Mouse (Mus musculus) CD4-positive naive resting alpha-beta T cell, adult 57 days (primary cell): Measurements from ENCODE around the gene Ifi206. TPM values are rescaled to one million over a fixed set of nuclear protein-coding genes. Genes with fewer than 3 reads are reported as not detected.

Experiments
- total RNA-seq: library from RNA; stranded (reverse); gene quantifications from one replicate; pipeline ENCODE4 v1.2.4, GENCODE M21; 2023

The Ifi206 gene
- 108 TPM for total RNA-seq

GRCm38 (mm10) chr1:173490812-173491480 is at the start of gene Ifi206:
Gene Ifi206 (minus strand): TSS chr1:173491041.

GRCm38 (mm10) chr1:173535791-173536190 is 45.0 kb upstream of the Ifi206 start, which contains the start of gene Ifi214:
Gene Ifi214 (minus strand): TSS chr1:173535957.

Other genes with a start within 250 kb of the Ifi206 start
- not detected for gene Olfr418, start 225.0 kb downstream of the Ifi206 start, total RNA-seq
- gene Mptx2, start 213.3 kb downstream of the Ifi206 start, total RNA-seq = not detected
- not detected for gene Ackr1, start 157.3 kb downstream of the Ifi206 start, total RNA-seq
- 46.2 TPM for gene Aim2, start 140.2 kb downstream of the Ifi206 start, total RNA-seq
- gene Cadm3, start 123.3 kb downstream of the Ifi206 start, total RNA-seq = 0.62 TPM
- gene Ifi214, start 44.9 kb upstream of the Ifi206 start, total RNA-seq = 28.9 TPM
- gene Ifi213, start 108.2 kb upstream of the Ifi206 start, total RNA-seq = 138 TPM
- 125 TPM for gene Ifi209, start 139.9 kb upstream of the Ifi206 start, total RNA-seq
- gene Ifi208, start 182.6 kb upstream of the Ifi206 start, total RNA-seq = 111 TPM